Mouse (Mus musculus) kidney, adult 18-20 months (tissue): ENCODE measurements around the gene Igfbp7.
A peak's percentile ranks its signal among the peaks of the same experiment; 100 is the strongest.

Experiments used
- DNase-seq: peaks from one replicate; pipeline ENCODE4 v3.0.0; 2021

Igfbp7 gene

GRCm38 (mm10) chr5:77378027-77378426 lies 29.8 kb downstream of the Igfbp7 start:
- no peak for DNase-seq

GRCm38 (mm10) chr5:77375546-77375945 lies 32.3 kb downstream of the Igfbp7 start:
- no peak for DNase-seq

- DNase-seq: no peak
Measured at GRCm38 (mm10) chr5:77374945-77375344, 32.9 kb downstream of the Igfbp7 start.

GRCm38 (mm10) chr5:77372778-77373177 lies 35.1 kb downstream of the Igfbp7 start:
- DNase-seq: peak; percentile 49

- no peak for DNase-seq
Measured at GRCm38 (mm10) chr5:77372242-77372641, 35.6 kb downstream of the Igfbp7 start.

- DNase-seq: no peak
Measured at GRCm38 (mm10) chr5:77370378-77370892, 37.4 kb downstream of the Igfbp7 start.

- DNase-seq: no peak
Measured at GRCm38 (mm10) chr5:77369394-77369793, 38.4 kb downstream of the Igfbp7 start.

- DNase-seq: peak; percentile 50
Measured at GRCm38 (mm10) chr5:77368194-77368593, 39.6 kb downstream of the Igfbp7 start.

GRCm38 (mm10) chr5:77367682-77368081 lies 40.2 kb downstream of the Igfbp7 start:
- no peak for DNase-seq

GRCm38 (mm10) chr5:77367145-77367544 lies 40.7 kb downstream of the Igfbp7 start:
- no peak for DNase-seq

- DNase-seq: no peak
Measured at GRCm38 (mm10) chr5:77366313-77366712, 41.5 kb downstream of the Igfbp7 start.

- no peak for DNase-seq
Measured at GRCm38 (mm10) chr5:77364443-77365038, 43.3 kb downstream of the Igfbp7 start.

GRCm38 (mm10) chr5:77363650-77364049 lies 44.2 kb downstream of the Igfbp7 start:
- no peak for DNase-seq

- no peak for DNase-seq
Measured at GRCm38 (mm10) chr5:77362120-77362519, 45.7 kb downstream of the Igfbp7 start.

GRCm38 (mm10) chr5:77361006-77361405 lies 46.8 kb downstream of the Igfbp7 start:
- no peak for DNase-seq

GRCm38 (mm10) chr5:77359971-77360370 lies 47.9 kb downstream of the Igfbp7 start:
- DNase-seq: no peak

GRCm38 (mm10) chr5:77358347-77358746 lies 49.5 kb downstream of the Igfbp7 start:
- DNase-seq: peak; percentile 62

GRCm38 (mm10) chr5:77357405-77358149 lies 50.3 kb downstream of the Igfbp7 start:
- DNase-seq: peak; percentile 89

GRCm38 (mm10) chr5:77355307-77356265 lies 52.3 kb downstream of the Igfbp7 start:
- DNase-seq: peak; percentile 49

- peak; percentile 95 for DNase-seq
Measured at GRCm38 (mm10) chr5:77354361-77354787, 53.5 kb downstream of the Igfbp7 start.

GRCm38 (mm10) chr5:77351691-77352090 lies 56.1 kb downstream of the Igfbp7 start:
- peak; percentile 50 for DNase-seq

- no peak for DNase-seq
Measured at GRCm38 (mm10) chr5:77349971-77350658, 57.7 kb downstream of the Igfbp7 start.
